Mouse (Mus musculus) right cerebral cortex, postnatal 4 days (tissue): ENCODE measurements around the gene Cntrob.
A peak's percentile ranks its signal among the peaks of the same experiment; 100 is the strongest.
"Not testable (repeated sequence)": the region's sequence is repeated elsewhere in the genome, so short reads cannot be mapped to it uniquely, and the experiment has no call there.

Source experiments
- DNase-seq: peaks from one replicate; pipeline ENCODE4 v3.0.0-alpha.2; 2022

Cntrob gene

DNA sequence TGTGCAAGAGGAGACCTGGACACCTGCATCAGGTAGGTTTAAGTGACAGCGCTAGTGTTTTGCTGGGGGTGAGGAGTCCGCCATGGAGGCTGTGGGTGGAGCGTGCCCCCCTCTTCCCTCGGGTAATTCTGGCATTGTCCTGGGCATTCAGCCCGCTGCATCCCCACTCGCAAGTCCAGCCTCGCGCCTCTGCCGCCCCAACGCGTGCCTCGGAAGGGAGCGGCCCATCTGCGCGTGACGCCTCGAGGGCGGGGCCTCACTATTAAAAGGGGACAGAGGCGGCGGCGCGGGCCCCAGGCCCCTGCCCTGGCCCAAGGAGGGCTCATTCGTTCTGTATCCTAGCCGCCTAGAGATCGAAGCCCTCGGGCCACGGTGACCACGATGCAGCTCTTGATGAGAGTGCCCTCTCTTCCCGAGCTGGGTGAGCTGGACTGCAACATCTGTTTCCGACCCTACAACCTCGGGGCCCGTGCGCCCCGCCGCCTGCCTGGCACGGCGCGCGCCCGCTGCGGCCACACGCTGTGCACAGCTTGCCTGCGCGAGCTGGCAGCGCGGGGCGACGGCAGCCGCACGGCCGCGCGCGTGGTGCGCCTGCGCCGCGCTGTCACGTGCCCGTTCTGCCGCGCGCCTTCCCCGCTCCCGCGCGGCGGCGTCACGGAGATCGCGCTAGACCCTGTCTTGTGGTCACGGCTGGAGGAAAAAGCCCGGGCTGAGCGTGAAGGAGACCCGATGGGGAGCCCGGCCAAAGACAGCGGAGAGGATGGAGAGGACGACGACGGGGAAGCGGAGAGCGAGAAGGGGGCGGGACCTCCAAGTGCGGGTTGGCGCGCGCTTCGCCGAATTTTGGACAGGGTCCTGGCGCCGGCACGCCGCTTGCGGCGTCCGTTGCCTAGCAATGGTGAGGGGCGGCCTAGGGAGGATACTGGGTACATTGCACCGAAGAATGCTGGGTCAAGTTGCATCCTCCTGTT is 16.9 kb upstream of the Cntrob start, which contains the start of gene Rnf227:
Gene Rnf227, plus strand, starts transcription at position 301 of the 971 bp plus-strand sequence.
- peak; percentile 82 for DNase-seq

DNA sequence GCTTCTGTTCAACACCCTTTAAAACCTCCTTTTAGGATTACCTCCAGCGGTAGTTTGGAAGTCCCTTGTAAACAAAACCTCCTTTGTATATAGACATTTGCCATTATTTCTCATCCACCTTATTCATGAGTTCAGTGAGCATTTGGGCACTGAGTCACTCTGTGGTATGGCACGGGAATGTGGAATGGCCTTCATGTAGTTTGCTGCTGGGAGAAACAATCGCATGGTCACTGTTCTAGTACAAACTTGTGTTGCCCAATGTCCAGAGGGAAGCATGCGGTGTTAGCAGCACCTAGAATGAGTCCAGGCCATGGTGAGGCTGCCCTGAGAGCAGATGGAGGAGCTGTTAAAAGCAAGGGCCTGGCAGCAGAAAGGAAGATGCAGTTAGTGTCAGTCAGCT is 11.2 kb upstream of the Cntrob start:
- no peak for DNase-seq

DNA sequence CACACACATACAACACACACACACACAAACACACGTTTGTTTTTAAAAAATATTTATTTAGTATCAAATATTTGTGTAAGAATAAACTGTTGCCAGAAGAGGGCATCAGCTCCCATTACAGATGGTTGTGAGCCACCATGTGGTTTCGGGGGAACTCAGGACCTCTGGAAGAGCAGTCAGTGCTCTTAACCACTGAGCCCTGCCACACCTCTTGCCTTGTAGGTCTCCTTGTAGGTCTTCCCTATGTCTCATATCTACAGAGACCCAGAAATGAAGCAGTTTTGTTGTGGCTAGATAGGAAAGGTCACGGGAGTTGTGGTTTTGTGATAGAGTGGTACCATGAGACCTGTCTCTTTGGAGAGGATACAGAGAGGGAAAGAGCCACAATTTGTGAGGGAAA is 10.3 kb upstream of the Cntrob start:
- DNase-seq = no peak

DNA sequence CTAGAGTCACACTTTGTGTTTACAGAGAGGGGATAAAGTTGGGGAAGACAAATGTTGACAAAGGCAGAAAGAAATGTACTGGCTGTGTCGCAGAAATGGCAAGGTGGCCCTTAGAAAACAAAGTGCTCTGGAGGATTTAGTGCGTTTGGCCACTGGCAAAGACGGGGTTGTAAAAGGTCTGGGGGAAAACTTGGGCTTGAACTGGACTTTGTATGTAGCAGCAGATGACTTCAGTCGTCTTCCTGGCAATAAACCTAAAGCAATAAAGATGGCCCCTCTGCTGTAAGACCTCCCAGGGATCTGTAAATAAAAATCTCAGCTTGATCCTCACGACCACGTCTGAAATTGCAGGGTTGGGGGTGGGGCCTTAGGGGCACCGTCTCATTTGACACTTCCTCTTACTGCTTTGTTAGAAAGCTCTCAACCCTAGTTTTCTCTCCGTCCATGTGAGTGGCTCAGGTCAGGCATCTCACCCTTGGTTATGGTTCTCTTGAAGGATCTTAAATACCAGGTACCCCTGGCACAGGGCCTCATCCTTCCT is 9.2 kb upstream of the Cntrob start:
- DNase-seq = no peak

DNA sequence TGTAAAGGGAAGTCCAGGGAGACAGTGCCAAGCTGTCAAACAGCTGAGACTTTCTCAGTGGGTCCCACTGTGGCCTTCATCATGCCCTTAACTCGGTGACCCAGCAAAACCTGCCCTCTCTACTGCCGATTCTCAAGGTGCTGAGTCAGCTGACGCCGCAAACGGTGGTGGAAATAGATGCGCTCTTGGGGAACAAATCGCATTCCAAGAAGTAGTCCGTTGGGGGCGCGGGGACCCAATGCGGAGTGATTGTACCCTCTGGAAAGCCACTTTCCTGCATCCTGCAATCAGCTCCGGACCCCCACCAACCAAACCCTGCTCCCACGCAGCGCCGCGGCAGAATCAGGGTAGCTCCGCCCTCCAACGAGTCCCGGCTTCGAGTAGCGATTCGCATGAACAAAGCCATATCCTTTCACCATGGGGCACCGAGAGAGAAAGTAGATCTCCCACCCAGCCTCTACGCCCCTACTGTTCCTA is 8.4 kb upstream of the Cntrob start:
- DNase-seq = peak; percentile 85

DNA sequence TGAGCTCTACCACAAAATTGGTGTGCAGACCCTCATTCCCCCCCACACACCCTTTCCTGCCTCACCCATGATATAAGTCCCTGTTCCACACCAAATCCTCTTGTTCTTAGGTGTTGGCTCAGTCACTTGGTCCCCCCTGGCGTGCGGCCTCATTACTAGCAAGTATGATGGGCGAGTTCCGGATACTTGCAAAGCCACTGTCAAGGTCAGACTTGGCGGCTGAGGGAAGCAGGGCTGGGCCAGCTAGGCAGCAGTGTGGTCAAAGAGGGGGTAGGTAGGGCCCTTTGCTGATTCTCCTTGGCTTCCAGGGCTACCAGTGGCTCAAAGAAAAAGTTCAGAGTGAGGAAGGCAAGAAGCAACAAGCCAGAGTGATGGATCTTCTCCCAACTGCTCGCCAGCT is 7.6 kb upstream of the Cntrob start:
- DNase-seq = no peak

DNA sequence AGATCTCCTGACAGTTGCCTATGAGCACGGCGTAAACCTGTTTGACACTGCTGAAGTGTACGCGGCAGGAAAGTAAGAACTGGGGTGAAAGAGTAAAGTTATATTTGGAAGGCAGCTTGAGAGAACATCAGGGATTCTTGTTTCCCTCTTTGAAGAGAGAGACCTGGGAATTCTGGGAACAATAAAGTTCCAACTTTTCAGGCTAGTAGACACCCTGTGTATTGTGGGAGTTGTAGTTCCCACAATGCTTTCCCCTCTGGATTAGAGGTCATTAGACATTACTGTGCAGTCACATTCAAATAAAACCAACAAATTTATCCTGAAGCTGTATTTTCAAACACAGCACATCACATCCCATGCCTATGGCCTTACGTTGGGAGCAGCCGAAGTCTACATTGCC is 4.9 kb upstream of the Cntrob start:
- no peak for DNase-seq

DNA sequence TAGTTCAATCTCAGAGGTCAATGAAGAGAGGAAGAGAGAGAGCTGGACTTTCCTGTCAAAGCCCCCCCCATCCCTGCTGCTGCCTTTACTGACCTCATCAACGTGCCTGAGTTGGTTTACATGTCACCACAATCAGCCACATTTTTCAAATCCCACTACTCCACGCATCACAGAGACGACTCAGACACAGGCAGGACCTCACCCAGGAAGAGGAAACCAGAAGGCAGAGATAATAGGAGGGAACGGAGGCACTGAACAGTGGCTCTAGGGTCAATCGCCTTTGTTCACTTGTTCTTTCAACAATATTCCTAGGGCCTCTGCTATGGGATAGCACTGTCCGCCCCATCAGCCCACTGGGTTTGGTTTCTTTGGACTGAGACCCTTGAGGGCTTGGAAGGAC is 4.1 kb upstream of the Cntrob start:
- DNase-seq = no peak

DNA sequence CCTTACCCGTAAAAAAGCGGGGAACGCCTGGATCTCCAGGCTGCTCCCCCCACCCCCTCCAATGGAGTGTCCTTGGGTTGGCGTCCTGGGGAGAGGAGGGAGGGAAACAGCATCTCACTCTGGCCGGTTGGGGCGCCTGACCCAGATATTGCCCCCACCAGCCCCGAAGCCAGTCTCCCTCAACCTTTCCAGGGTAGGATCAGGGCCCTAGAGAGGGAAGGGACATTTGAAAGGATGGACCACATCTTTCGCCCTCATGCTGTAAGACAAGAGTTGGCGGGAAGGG is 3.5 kb upstream of the Cntrob start:
- DNase-seq = no peak

DNA sequence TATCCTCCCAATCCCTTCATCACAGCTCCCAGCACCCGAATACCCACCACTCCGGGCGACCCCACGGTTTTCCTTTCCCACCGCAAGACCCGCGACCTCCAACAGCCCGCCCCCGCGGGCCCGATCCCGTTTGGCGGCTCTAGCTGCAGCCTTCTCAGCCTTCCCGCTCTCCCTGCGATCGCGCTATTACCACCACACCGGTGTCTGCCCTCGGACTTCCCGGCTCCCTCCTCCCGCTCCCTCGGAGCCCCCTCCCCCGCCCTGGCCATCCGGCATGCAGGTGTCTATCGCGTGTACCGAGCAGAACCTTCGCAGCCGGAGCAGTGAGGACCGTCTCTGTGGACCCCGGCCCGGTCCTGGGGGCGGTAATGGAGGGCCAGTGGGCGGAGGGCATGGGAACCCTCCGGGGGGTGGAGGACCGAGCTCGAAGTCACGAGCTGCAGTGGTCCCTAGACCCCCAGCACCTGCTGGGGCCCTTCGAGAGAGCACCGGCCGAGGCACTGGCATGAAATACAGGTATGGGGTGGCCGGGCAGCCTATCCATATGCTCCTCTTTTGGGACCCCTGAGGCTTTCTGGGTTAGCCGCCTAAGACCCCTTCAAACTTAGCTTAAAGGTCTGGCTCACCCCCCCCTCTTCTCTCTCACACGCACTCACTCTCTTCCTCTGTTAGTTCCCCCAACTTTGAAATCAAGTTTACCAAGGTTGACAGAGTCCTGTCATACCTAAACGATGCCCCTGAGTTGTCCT is 3.0 kb upstream of the Cntrob start:
- DNase-seq = peak; percentile 43

DNA sequence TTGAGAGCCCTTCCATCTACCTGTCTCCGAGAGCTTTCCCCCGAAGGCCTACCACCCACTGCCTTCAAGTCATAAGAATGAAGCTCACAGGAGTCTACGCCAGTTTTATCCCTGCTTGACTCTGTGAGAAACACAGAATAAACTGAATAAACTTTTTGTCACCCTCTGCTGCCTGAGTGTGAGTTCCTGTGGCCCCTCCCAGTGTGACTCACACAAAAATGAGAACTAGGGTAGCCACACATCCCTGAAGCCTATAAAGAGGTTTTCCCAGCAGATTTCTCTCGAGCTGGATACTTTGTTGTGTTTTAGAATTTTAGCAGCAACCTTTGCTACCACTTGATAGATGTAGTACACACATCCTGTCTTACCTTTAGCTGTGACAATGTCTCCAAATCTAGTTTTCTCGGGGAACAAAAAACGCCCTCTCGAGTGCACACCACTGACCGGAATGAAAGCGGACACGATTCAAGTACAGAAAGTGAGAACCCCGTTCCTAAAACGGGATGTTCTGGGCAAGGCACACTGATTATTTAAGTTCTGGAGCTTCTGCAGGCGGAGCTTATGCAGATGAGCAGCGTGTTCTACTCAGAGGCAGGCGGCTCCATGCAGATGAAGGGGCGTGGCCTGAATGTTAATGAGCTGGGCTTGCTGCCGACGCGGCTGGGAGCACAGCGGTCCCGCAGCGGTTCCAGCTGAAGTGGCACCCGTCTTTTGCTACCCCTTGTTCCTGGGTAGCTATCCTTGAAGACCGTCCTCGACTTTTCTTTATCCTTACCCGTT is 2.2 kb upstream of the Cntrob start, which contains the start of gene Kcnab3:
Gene Kcnab3, plus strand, starts transcription at position 631 of the 780 bp plus-strand sequence.
- DNase-seq = peak; percentile 75

DNA sequence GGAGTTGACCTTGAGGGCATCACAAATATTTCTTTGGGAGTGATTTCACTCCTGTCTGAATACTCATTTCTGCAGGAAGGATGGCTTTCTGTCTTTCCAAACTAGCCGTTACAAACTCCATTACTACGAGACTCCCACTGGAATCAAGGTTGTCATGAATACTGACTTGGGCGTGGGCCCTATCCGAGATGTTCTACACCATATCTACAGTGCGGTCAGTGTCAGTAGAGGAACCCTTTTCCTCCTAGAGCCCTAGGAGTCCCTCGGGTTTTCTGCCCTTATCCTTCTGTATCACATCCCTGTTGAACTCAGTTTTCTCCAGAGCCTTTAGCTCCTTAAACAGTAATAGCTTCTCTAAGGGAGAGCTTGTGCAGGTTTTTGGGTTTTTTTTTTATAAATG is 1.2 kb upstream of the Cntrob start:
- no peak for DNase-seq

DNA sequence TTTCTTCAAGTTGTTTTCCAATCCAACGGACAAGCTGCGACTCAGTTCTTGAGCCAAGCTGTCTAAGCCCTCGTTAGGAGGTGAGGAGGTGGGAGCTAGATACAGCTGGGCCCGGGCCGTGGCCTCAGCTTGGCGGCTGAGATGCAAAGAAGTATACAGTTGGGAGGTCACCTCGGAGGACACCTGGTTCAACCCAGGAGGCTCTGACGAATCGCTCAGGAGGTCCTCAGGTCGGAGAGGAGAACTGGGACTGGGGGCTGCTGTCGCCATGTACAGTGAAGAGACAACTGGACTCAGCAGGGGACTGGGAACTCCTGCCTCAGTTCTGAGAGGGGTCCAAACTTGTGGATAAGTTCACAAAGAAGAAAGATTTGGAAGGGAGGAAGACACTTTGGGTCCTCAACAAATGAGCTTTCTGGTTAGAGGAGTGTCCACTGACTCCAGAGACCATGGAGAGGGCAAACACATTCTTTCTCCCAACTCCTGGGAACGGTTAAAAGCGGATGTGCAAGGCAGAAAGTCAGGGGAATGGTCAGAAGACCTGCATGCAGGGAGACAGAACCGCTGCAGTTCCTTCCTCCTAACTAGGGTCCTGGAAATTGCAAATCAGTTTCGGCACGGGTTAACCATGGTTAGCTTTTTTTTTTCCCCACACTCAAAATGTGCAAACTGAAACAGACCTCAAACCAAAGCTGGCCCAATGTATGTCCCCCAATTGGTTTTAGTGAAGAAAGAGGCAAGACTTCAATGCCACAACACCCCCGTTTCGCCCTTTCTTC is 693 bp downstream of the Cntrob start:
- DNase-seq = no peak

DNA sequence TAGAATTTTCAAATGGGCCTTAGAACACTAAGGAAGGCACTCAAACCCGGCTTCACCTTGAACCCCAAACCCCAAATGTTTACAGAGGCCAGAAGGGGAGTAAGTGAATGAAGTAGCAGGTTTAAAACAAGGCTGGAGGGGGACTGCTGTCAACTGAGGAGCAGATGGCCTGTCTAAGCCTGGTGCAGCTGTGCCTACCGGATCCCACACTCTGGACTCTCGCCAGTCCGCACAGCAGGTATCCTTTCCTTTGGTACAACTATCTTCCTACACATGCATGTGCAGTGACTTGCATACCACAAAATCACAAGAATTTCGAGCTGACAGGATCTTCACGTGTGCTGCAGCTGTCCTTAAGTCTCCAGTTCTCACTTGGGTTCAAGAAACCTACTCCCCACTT is 1.6 kb downstream of the Cntrob start:
- no peak for DNase-seq

DNA sequence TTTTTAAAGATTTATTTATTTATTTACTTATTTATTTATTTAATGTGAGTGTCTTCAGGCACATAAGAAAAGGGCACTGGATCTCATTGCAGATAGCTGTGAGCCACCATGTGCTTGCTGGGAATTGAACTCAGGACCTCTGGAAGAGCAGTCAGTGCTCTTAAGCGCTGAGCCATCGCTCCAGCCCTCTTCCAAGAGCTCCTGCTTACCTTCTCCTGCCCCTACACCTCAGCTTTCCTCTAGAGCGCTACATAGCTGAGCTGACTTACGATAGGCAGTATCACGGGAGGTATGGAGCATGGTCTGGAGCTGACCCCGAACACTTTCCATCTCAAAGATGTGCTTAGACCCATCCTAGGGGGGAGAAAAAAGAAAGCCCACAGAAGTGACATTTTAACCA is 2.0 kb downstream of the Cntrob start:
- no peak for DNase-seq

DNA sequence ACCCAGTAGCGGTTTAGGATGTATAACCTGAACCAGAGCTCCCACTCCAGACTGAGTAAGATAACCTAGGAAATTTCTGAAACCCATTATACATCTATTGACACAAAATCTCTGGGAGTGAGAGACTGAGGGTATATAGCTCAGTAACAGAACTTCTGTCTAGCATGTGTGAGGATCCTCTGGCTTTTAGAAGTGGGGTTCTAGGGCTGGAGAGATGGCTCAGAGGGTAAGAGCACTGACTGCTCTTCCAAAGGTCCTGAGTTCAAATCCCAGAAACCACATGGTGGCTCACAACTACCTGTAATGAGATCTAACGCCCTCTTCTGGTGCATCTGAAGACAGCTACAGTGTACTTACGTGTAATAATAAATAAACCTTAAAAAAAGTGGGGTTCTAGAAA is 5.6 kb downstream of the Cntrob start:
- DNase-seq = not testable (repeated sequence)

DNA sequence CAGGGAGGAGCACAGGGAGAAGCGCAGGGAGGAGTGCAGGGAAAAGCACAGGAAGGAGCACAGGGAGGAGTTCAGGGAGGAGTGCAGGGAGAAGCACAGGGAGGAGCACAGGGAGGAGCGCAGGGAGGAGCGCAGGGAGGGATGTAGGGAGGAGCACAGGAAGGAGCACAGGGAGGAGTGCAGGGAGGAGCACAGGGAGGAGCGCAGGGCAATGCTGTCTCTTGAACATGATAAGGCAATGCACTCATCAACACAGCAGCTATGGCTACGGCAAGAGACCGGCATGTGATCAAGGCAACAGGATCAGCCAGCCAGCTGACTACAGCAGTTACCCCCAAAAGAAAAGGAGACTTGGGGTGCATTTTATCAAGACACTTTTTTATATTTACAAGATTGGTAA is 7.2 kb downstream of the Cntrob start:
- no peak for DNase-seq

DNA sequence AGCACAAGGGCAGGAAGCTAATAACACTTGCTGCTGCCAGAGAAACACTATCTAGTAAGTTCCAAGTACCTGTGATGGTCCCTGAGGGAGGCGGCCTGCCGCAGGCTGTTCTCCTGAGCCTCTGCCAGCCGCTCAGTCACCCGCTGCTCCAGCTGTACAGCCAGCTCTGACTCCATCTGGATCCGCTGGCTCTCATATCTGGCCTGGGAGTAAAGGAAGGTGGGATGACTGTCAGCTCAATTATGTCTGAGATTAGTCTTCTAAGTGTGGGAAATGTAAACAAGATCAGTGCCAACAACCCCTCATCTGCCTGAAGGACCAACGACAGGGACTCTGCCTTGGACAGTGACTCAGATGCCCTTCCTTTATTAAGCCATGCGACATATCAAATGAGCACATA is 12.3 kb downstream of the Cntrob start:
- DNase-seq = no peak

DNA sequence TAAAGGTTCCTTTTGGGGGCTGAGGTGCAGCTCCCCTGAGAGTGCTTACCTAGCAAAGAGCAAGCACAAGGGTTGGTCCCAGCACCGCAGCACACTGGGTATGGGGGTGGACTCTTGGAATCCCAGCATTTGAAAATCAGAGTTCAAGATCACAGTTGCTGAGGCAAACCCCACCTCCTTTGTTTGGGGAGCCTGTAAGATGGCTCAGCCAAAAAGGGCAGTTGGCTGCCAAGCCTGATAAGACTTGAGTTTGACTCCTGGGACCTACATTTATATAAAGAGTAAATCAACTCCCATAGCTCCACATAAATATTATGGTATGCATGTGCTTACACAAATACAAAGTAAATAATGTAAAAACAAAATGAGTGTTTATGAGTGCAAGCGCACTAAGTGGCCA is 17.5 kb downstream of the Cntrob start:
- DNase-seq = no peak

DNA sequence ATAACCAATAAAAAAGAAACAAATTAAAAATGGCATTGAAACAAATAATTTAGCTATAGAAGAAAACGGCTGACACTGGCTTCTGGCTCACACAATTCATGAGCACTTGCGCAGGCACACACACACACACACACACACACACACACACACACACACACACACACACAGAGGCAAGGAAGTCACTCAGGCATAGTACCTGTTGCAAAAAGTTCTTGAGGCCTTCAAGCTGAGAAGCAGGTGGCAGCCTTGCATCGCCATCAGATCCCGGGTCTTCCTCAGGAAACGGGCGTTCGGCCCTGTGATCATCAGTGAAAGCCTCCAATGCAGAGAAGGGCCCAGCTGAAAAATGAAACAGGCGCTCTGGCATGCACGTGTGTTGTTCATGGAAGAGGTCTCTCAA is 18.3 kb downstream of the Cntrob start:
- DNase-seq = no peak

DNA sequence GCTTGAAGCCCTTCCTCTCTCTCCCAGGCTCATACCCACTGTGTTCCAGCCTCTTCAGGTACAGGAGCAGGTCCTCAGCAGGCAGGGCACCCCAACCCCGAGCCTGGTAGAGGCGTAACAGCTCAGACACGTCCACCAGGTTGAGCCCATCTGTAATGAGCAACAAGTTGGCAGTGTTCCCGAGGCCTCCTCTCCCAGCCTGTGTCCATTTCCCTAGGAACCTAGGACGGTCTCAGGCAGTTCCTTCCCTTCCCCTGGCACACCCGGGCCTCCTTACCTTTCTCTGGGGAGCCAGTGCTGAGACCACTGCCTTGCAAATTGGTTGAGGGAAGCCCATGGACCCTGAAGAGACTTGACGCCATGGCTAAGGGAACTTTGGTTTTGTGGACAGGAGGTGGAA is 20.8 kb downstream of the Cntrob start:
- no peak for DNase-seq

DNA sequence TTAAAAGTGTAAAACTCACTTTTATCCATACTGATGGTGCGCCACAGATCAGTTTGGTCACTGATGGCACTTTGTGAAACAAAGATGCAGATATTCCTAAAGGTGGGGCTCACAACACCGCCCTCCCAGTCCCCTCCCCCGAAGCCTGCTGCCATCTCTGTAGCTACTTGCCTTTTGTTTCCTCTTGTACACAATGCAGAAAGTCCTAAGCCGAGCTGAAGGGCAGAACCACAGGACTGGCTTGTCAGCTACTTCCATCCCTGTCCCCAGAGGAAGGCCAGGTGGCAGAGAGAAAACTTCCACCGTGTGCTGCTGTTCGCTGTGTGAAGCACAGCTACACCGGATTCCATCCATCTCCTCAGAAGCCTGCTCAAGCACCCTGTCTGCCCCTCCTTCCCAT is 25.3 kb downstream of the Cntrob start:
- DNase-seq = no peak
